Mouse (Mus musculus): Measurements from ENCODE around the gene Furin.

DNA sequence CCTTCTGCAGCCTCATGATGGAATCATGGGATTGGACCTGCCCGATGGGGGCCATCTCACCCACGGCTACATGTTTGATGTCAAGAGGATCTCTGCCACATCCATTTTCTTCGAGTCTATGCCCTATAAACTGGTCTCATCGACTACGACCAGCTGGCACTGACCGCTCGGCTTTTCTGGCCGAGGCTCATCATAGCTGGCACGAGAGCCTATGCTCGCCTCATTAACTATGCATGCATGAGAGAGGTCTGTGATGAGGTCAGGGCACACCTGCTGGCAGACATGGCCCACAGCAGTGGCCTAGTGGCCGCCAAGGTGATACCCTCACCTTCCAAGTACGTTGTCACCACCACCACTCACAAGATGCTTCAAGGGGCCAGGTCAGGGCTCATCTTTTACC, 24.4 kb upstream of the Furin start:
- TF ChIP-seq GATA1 (IDR thresholded peaks at IDR 0.05; ENCODE audit: borderline replicate concordance, low read length): no peak
- no peak for TF ChIP-seq CTCF (IDR thresholded peaks at IDR 0.05; ENCODE audit: low read depth, low read length)
- TF ChIP-seq POLR2AphosphoS5 (IDR thresholded peaks at IDR 0.05; ENCODE audit: insufficient replicate concordance, low read depth, low read length): no peak
- no peak for TF ChIP-seq TAL1 (conservative IDR thresholded peaks at IDR 0.05; ENCODE audit: low read depth, low read length)
- TF ChIP-seq GATA2 (IDR thresholded peaks at IDR 0.05; ENCODE audit: borderline replicate concordance, low read depth, low read length): no peak
